Mouse (Mus musculus) gastrocnemius, postnatal 14 days (tissue): ENCODE measurements around the gene Rgs5. TPM values are rescaled to one million over a fixed set of nuclear protein-coding genes. Genes with fewer than 3 reads are reported as not detected.

ENCODE experiments used
- DNase-seq: peaks from one replicate; pipeline ENCODE4 v3.0.0; 2021; ENCODE audit warnings: mixed read lengths
- intact Hi-C: fragments of 180-260 bp; cut with DNase I; formaldehyde crosslinking; loops from one replicate; pipeline ENCODE4 v1.15.1; 2025; ENCODE audit warnings: low total_unique reads
- long read RNA-seq, 2 experiments: library from polyadenylated mRNA; stranded (forward); transcript quantifications; one replicate each; pipeline ENCODE4 v2.0.0; 2021
- total RNA-seq, 2 experiments: library from RNA; stranded (reverse); gene quantifications; 2 replicates each; pipeline ENCODE4 v1.2.3; 2021

Gene Rgs5
- 100 to 1,000 TPM; 213 to 234 TPM for total RNA-seq
- long read RNA-seq, experiment 1, full-length matches to known transcripts, result 146 of 184 reads
- long read RNA-seq, experiment 1, partial matches to known transcripts, result 33 of 184 reads
- long read RNA-seq, experiment 1, other reads (novel, unspliced or antisense), result 5 of 184 reads
- long read RNA-seq, experiment 2, full-length matches to known transcripts, result 192 of 228 reads
- long read RNA-seq, experiment 2, partial matches to known transcripts, result 31 of 228 reads
- long read RNA-seq, experiment 2, other reads (novel, unspliced or antisense), result 5 of 228 reads

- intact Hi-C loops, result no loop called here
- peak; percentile 27 for DNase-seq
Measured at GRCm38 (mm10) chr1:169655256-169655655, at the start of gene Rgs5. Gene Rgs5, plus strand, starts transcription at chr1:169655501.

GRCm38 (mm10) chr1:169606164-169606563, 49.1 kb upstream of the Rgs5 start:
- intact Hi-C loops, result no loop called here
- no peak for DNase-seq

DNA sequence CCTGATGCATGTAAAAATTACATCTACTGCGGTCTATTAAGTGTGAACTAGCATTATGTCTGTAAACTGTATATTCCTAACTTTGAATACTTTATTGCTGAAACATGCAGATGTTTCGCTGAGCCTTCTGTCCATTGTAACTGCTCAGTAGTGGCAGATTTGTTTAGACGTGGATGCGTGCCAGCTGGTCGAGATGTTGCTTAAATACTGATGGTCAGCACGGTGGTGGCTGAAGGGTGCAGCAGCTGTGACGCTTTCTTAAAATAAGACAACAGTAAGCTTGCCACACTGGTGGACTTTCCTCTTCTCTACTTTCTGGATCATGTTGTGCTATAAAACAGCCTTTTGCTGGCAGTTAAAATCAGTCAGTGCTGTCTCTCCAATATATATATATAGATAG, 25.6 kb upstream of the Rgs5 start:
- intact Hi-C loops, result no loop called here
- DNase-seq, result no peak

GRCm38 (mm10) chr1:169637251-169637750, 18.0 kb upstream of the Rgs5 start:
- no peak for DNase-seq
- intact Hi-C loops, result no loop called here

- no peak for DNase-seq
- intact Hi-C loops, result no loop called here
Measured at GRCm38 (mm10) chr1:169644884-169645653, 10.2 kb upstream of the Rgs5 start.

DNA sequence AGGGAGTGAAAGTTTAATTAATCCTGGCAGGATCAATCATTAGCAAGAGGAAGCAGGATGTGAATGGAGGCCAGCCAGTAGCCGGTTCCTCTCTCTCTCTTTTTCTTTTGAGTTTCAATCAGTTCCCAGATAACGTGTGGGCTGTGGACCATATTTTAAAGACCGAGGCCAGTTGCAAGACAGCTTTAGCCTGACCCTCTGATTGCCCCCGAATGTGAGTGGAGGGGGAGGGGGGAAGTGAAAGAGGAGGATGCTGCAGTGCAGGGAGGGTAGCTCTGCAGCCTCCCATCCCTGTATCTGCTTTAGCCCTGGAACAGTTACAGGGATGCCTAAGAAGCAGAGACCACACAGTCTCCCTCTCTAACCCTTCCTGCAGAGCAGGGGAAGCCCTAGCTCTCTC, 4.2 kb downstream of the Rgs5 start:
- DNase-seq, result no peak
- intact Hi-C loops, result no loop called here

DNA sequence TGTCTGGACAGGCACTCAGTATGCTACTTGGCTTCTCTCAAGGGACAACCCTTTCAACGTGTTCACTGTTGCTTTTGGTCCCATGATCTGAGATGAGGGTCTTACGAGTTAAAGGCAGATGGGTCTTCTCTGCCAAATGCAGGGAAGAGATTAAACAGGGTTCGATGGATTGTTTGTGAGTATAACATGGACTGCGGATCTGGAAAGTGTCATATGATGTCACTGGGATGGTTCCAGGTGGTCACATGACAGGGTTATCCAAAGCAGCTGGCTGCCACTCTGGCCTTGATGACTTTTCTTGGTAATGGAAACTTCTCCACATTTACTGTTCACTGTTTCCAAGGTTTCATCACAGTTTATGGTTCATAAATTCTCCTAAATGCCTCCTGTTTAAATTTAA, 12.0 kb downstream of the Rgs5 start:
- intact Hi-C loops, result no loop called here
- no peak for DNase-seq

- no peak for DNase-seq
- intact Hi-C loops, result loop anchor here (2.0 to 5.0 kb wide), 2 partner anchors 248 to 267 kb away; no protein-coding TSS in a partner anchor
Measured at GRCm38 (mm10) chr1:169670705-169671104, 15.4 kb downstream of the Rgs5 start.

- no peak for DNase-seq
- intact Hi-C loops, result loop anchor here (2.0 to 5.0 kb wide), 2 partner anchors 247 to 266 kb away; no protein-coding TSS in a partner anchor
Measured at GRCm38 (mm10) chr1:169671801-169672200, 16.5 kb downstream of the Rgs5 start.

DNA sequence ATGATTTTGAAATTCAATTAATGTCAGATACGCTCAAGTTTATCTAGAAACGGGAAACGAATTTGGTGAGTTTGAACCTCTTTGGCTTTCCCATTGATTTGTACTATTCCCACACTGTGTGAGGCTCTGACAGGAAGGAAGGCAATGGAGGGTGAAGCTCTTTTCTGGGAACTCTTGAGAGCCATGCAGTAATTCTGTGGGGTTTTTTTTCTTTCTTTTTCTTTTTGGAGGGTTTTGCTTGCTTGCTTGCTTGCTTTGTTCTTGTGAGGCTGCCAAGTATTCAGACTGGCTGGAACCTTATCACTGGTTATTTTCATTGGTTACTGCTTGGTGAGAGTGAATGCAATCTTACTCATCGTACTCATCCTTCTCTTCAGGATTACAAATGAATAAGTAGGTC, 17.0 kb downstream of the Rgs5 start:
- no peak for DNase-seq
- intact Hi-C loops, result loop anchor here (5.0 kb wide), 1 partner anchor 265 kb away; no protein-coding TSS in a partner anchor

DNA sequence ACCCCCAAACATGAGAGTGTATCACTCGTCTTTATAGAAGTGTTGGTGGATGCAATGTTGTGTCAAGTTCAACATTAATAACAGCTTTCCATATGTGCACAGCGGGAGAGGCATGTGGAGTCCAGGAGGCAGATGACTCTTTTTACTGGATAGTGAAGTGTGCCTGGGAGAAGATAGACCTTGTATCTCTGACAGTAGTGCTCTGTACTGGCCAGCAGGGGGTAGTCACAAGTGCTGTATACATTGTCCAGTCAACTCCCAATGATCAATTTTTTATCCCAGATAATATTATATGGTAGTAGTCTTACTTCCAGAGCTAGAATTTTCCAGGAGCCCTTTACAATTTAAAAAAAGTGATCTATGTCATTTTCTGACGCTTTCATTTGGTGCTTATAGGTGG, 18.8 kb downstream of the Rgs5 start:
- intact Hi-C loops, result loop anchor here (5.0 kb wide), 1 partner anchor 263 kb away; no protein-coding TSS in a partner anchor
- DNase-seq, result no peak

DNA sequence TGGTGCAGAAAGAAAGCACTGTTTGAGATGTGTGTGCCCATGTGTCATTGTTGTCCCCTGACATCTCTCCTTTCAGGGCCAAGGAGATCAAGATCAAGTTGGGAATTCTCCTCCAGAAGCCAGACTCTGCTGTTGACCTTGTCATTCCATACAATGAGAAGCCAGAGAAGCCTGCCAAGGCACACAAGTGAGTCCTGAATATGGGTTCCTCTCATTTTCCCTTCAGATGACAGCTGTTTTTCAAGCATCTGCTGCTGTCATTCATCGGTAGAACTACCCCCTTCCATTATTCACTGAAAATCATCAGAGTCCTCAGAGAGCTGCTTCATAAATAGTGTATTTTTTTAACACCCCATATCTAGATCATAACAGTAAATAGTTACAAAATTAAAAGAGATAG, 21.4 kb downstream of the Rgs5 start:
- DNase-seq, result no peak

GRCm38 (mm10) chr1:169680455-169681208, 25.3 kb downstream of the Rgs5 start:
- intact Hi-C loops, result no loop called here

More for the DNA sequence above, 21.4 kb downstream of the Rgs5 start:
- intact Hi-C loops, result no loop called here

GRCm38 (mm10) chr1:169682775-169683497, 27.6 kb downstream of the Rgs5 start:
- DNase-seq, result no peak
- intact Hi-C loops, result no loop called here

More at GRCm38 (mm10) chr1:169680455-169681208, 25.3 kb downstream of the Rgs5 start:
- DNase-seq, result no peak

- intact Hi-C loops, result no loop called here
- no peak for DNase-seq
Measured at GRCm38 (mm10) chr1:169685257-169685656, 30.0 kb downstream of the Rgs5 start.

GRCm38 (mm10) chr1:169693040-169693439, 37.7 kb downstream of the Rgs5 start:
- DNase-seq, result no peak

GRCm38 (mm10) chr1:169693537-169693936, 38.2 kb downstream of the Rgs5 start:
- intact Hi-C loops, result no loop called here
- no peak for DNase-seq

More at GRCm38 (mm10) chr1:169693040-169693439, 37.7 kb downstream of the Rgs5 start:
- intact Hi-C loops, result no loop called here

GRCm38 (mm10) chr1:169695356-169695755, 40.1 kb downstream of the Rgs5 start:
- DNase-seq, result no peak
- intact Hi-C loops, result no loop called here

GRCm38 (mm10) chr1:169697236-169697635, 41.9 kb downstream of the Rgs5 start:
- intact Hi-C loops, result no loop called here

More at GRCm38 (mm10) chr1:169697236-169697635, 41.9 kb downstream of the Rgs5 start:
- no peak for DNase-seq
